Mouse (Mus musculus) neural tube, embryonic 15.5 days (tissue): ENCODE data around the gene Vps4b. TPM values are rescaled to one million over a fixed set of nuclear protein-coding genes. Genes with fewer than 3 reads are reported as not detected.
"Not testable (repeated sequence)": the region's sequence is repeated elsewhere in the genome, so short reads cannot be mapped to it uniquely, and the experiment has no call there.

Source experiments
- ATAC-seq: fragments of 200-750 bp; cut with Nextera tagmentation; 2 replicates; pipeline ENCODE4 v1.8.0; 2017; ENCODE audit warnings: mild to moderate bottlenecking, moderate TSS enrichment, moderate library complexity; ENCODE audit not compliant: low FRiP score
- H3K27ac ChIP-seq: fragments of 300-500 bp; sonication (generic); replicated peaks from 2 replicates; pipeline ENCODE4 v1.5.1; 2015; ENCODE audit warnings: mild to moderate bottlenecking, inconsistent platforms
- H3K27me3 ChIP-seq: fragments of 300-500 bp; sonication (generic); replicated peaks from 2 replicates; pipeline ENCODE4 v1.6.1; 2015; ENCODE audit warnings: inconsistent platforms
- H3K36me3 ChIP-seq: fragments of 300-500 bp; sonication (generic); 2 replicates; pipeline ENCODE4 v1.6.1; 2015; ENCODE audit warnings: inconsistent platforms
- H3K4me1 ChIP-seq: fragments of 300-500 bp; sonication (generic); 2 replicates; pipeline ENCODE4 v1.6.1; 2015; ENCODE audit warnings: inconsistent platforms
- H3K4me2 ChIP-seq: fragments of 300-500 bp; sonication (generic); 2 replicates; pipeline ENCODE4 v1.6.1; 2015; ENCODE audit warnings: inconsistent platforms, mild to moderate bottlenecking, moderate library complexity
- H3K4me3 ChIP-seq: fragments of 300-500 bp; sonication (generic); replicated peaks from 2 replicates; pipeline ENCODE4 v1.5.1; 2015; ENCODE audit warnings: mild to moderate bottlenecking, inconsistent platforms
- H3K9ac ChIP-seq: fragments of 300-500 bp; sonication (generic); replicated peaks from 2 replicates; pipeline ENCODE4 v1.6.1; 2015; ENCODE audit warnings: mild to moderate bottlenecking, inconsistent platforms
- H3K9me3 ChIP-seq: fragments of 300-500 bp; sonication (generic); replicated peaks from 2 replicates; pipeline ENCODE4 v1.6.1; 2016; ENCODE audit warnings: inconsistent platforms
- WGBS: fragments of 180-500 bp; shearing (Covaris S2); methylation state at CpG from one replicate; pipeline ENCODE4 v1.1.7; 2015; ENCODE audit warnings: mixed read lengths; 5-methylcytosine and 5-hydroxymethylcytosine counted together
- polyA plus RNA-seq: library from polyadenylated mRNA; unstranded; fragments of >200 nt; fragmentation: Nextera tagmentation; extraction: Ambion mirVana; gene quantifications from 2 replicates; pipeline ENCODE4 v1.2.1, GENCODE M21; 2015

Vps4b gene
- polyA plus RNA-seq, 1 experiment from 2014 or later = 29.0 TPM

- 94% methylated on average over 6 of the region's 6 CpGs for WGBS
- no peaks in the 10 kb centered on the region for H3K4me1 ChIP-seq
- H3K36me3 ChIP-seq = peaks cover 35% of the 10 kb centered on the region
- H3K9ac ChIP-seq = no peak overlapping the region
- no peak for ATAC-seq
- H3K4me3 ChIP-seq = no peak overlapping the region
- H3K27me3 ChIP-seq = no peaks in the 10 kb centered on the region
- H3K9me3 ChIP-seq = no peaks in the 10 kb centered on the region
- no peak overlapping the region for H3K4me2 ChIP-seq
- H3K27ac ChIP-seq = no peak overlapping the region
These were observed 47.8 kb downstream of the Vps4b start for GRCm38 (mm10) chr1:106748555-106749315.

- Histone ChIP-seq H3K27ac (no peak overlapping the region), H3K9me3 (no peaks in the 10 kb centered on the region), H3K4me1 (no peaks in the 10 kb centered on the region), H3K27me3 (no peaks in the 10 kb centered on the region), H3K4me2 (no peak overlapping the region), H3K9ac (no peak overlapping the region), H3K36me3 (peaks cover 31% of the 10 kb centered on the region), H3K4me3 (no peak overlapping the region)
- ATAC-seq = no peak
- 93% methylated on average over 6 of the region's 6 CpGs for WGBS
These were observed 53.5 kb downstream of the Vps4b start for GRCm38 (mm10) chr1:106742980-106743379.

- Histone ChIP-seq H3K36me3 (peaks cover 18% of the 10 kb centered on the region), H3K27ac (no peak overlapping the region)
- WGBS = 95% methylated on average over 4 of the region's 4 CpGs
These were observed 55.8 kb downstream of the Vps4b start for GRCm38 (mm10) chr1:106740735-106741134.

GRCm38 (mm10) chr1:106739810-106740209 lies 56.7 kb downstream of the Vps4b start:
- H3K4me3 ChIP-seq = no peak overlapping the region
- H3K4me1 ChIP-seq = no peaks in the 10 kb centered on the region
- H3K27ac ChIP-seq = no peak overlapping the region
- no peaks in the 10 kb centered on the region for H3K27me3 ChIP-seq
- H3K9me3 ChIP-seq = no peaks in the 10 kb centered on the region
- 94% methylated on average over 5 of the region's 5 CpGs for WGBS
- H3K36me3 ChIP-seq = peaks cover 18% of the 10 kb centered on the region
- no peak overlapping the region for H3K4me2 ChIP-seq
- ATAC-seq = no peak
- no peak overlapping the region for H3K9ac ChIP-seq

More at GRCm38 (mm10) chr1:106740735-106741134, 55.8 kb downstream of the Vps4b start:
- Histone ChIP-seq H3K4me3 (no peak overlapping the region), H3K4me2 (no peak overlapping the region), H3K4me1 (no peaks in the 10 kb centered on the region), H3K27me3 (no peaks in the 10 kb centered on the region), H3K9ac (no peak overlapping the region), H3K9me3 (no peaks in the 10 kb centered on the region)
- no peak for ATAC-seq

GRCm38 (mm10) chr1:106738092-106738491 lies 58.4 kb downstream of the Vps4b start:
- WGBS = 83% methylated on average over 3 of the region's 3 CpGs
- H3K27ac ChIP-seq = no peak overlapping the region
- H3K27me3 ChIP-seq = no peaks in the 10 kb centered on the region
- no peak overlapping the region for H3K9ac ChIP-seq
- no peak overlapping the region for H3K4me3 ChIP-seq
- H3K4me1 ChIP-seq = no peaks in the 10 kb centered on the region
- ATAC-seq = no peak
- H3K36me3 ChIP-seq = peaks cover 26% of the 10 kb centered on the region
- no peak overlapping the region for H3K4me2 ChIP-seq
- H3K9me3 ChIP-seq = no peaks in the 10 kb centered on the region

- Histone ChIP-seq H3K4me1 (no peaks in the 10 kb centered on the region), H3K4me3 (no peak overlapping the region), H3K9ac (no peak overlapping the region), H3K27ac (no peak overlapping the region), H3K9me3 (no peaks in the 10 kb centered on the region), H3K36me3 (peaks cover 18% of the 10 kb centered on the region), H3K4me2 (no peak overlapping the region), H3K27me3 (no peaks in the 10 kb centered on the region)
- ATAC-seq = no peak
- WGBS = 92% methylated on average over 8 of the region's 8 CpGs
These were observed 60.3 kb downstream of the Vps4b start for GRCm38 (mm10) chr1:106736211-106736610.

- 57% methylated on average over 2 of the region's 2 CpGs for WGBS
- Histone ChIP-seq H3K9me3 (no peaks in the 10 kb centered on the region), H3K27ac (no peak overlapping the region), H3K4me3 (no peak overlapping the region), H3K27me3 (no peaks in the 10 kb centered on the region), H3K4me1 (no peaks in the 10 kb centered on the region), H3K4me2 (no peak overlapping the region), H3K36me3 (peaks cover 18% of the 10 kb centered on the region), H3K9ac (no peak overlapping the region)
- ATAC-seq = no peak
These were observed 60.9 kb downstream of the Vps4b start for GRCm38 (mm10) chr1:106735586-106735985.

- Histone ChIP-seq H3K4me3 (no peak overlapping the region), H3K9me3 (no peaks in the 10 kb centered on the region), H3K27me3 (no peaks in the 10 kb centered on the region), H3K4me2 (no peak overlapping the region), H3K4me1 (0 out of 2 replicates have a peak, but pooled peaks cover 1% of the 10 kb centered on the region), H3K36me3 (peaks cover 3% of the 10 kb centered on the region; the same call in 1 of the 2 replicates), H3K9ac (no peak overlapping the region), H3K27ac (no peak overlapping the region)
- no peak for ATAC-seq
- 25% methylated on average over 5 of the region's 5 CpGs for WGBS
These were observed 74.5 kb downstream of the Vps4b start for GRCm38 (mm10) chr1:106722061-106722460.

GRCm38 (mm10) chr1:106717736-106718135 lies 78.8 kb downstream of the Vps4b start:
- H3K4me1 ChIP-seq = peaks cover 14% of the 10 kb centered on the region
- H3K36me3 ChIP-seq, H3K27me3 ChIP-seq, H3K9ac ChIP-seq, ATAC-seq, H3K4me3 ChIP-seq, H3K9me3 ChIP-seq, H3K4me2 ChIP-seq, H3K27ac ChIP-seq: not testable (repeated sequence)
- 77% methylated on average over 7 of the region's 7 CpGs for WGBS

- WGBS = 30% methylated on average over 7 of the region's 7 CpGs
- H3K9me3 ChIP-seq = no peaks in the 10 kb centered on the region
These were observed 79.4 kb downstream of the Vps4b start for GRCm38 (mm10) chr1:106717071-106717601.

GRCm38 (mm10) chr1:106716141-106716540 lies 80.4 kb downstream of the Vps4b start:
- Histone ChIP-seq H3K4me3 (no peak overlapping the region), H3K27me3 (no peaks in the 10 kb centered on the region), H3K4me1 (peaks cover 29% of the 10 kb centered on the region), H3K27ac (no peak overlapping the region), H3K9me3 (no peaks in the 10 kb centered on the region), H3K4me2 (no peak overlapping the region), H3K36me3 (no peaks in the 10 kb centered on the region), H3K9ac (no peak overlapping the region)
- ATAC-seq = no peak
- 87% methylated on average over 3 of the region's 3 CpGs for WGBS

More at GRCm38 (mm10) chr1:106717071-106717601, 79.4 kb downstream of the Vps4b start:
- H3K4me2 ChIP-seq = no peak overlapping the region
- H3K4me1 ChIP-seq = peaks cover 20% of the 10 kb centered on the region
- H3K27me3 ChIP-seq = no peaks in the 10 kb centered on the region
- H3K27ac ChIP-seq = no peak overlapping the region
- no peak overlapping the region for H3K4me3 ChIP-seq
- H3K9ac ChIP-seq = no peak overlapping the region
- no peaks in the 10 kb centered on the region for H3K36me3 ChIP-seq
- ATAC-seq = no peak
